Mouse (Mus musculus) kidney, embryonic 14.5 days (tissue): ENCODE measurements around the gene Cyth2. TPM values are rescaled to one million over a fixed set of nuclear protein-coding genes. Genes with fewer than 3 reads are reported as not detected.

ENCODE experiments used
- ATAC-seq: fragments of 200-750 bp; cut with Nextera tagmentation; 2 replicates; pipeline ENCODE4 v1.8.0; 2017; ENCODE audit warnings: moderate number of reproducible peaks, mild to moderate bottlenecking, moderate TSS enrichment, moderate library complexity; ENCODE audit not compliant: low FRiP score, low TSS enrichment
- H3K27ac ChIP-seq: fragments of 300-500 bp; sonication (generic); 2 replicates; pipeline ENCODE4 v1.5.1; 2014; ENCODE audit warnings: low read depth, mild to moderate bottlenecking, low read length, moderate library complexity, mixed read lengths
- H3K27me3 ChIP-seq: fragments of 300-500 bp; sonication (generic); 2 replicates; pipeline ENCODE4 v1.6.1; 2014; ENCODE audit warnings: mild to moderate bottlenecking, low read length; ENCODE audit not compliant: control insufficient read depth, insufficient read depth
- H3K36me3 ChIP-seq: fragments of 300-500 bp; sonication (generic); 2 replicates; pipeline ENCODE4 v1.6.1; 2014; ENCODE audit warnings: low read length, mixed read lengths; ENCODE audit not compliant: control insufficient read depth, insufficient read depth
- H3K4me1 ChIP-seq: fragments of 300-500 bp; sonication (generic); 2 replicates; pipeline ENCODE4 v1.6.1; 2014; ENCODE audit warnings: low read length, mixed read lengths; ENCODE audit not compliant: control insufficient read depth, insufficient read depth
- H3K4me2 ChIP-seq: fragments of 300-500 bp; sonication (generic); replicated peaks from 2 replicates; pipeline ENCODE4 v1.6.1; 2014; ENCODE audit warnings: low read depth, mild to moderate bottlenecking, low read length
- H3K4me3 ChIP-seq: fragments of 300-500 bp; sonication (generic); 2 replicates; pipeline ENCODE4 v1.5.1; 2014; ENCODE audit warnings: mild to moderate bottlenecking, low read length
- H3K9ac ChIP-seq: fragments of 300-500 bp; sonication (generic); 2 replicates; pipeline ENCODE4 v1.6.1; 2014; ENCODE audit warnings: low read depth, mild to moderate bottlenecking, low read length, moderate library complexity
- H3K9me3 ChIP-seq: fragments of 300-500 bp; sonication (generic); 2 replicates; pipeline ENCODE4 v1.6.1; 2016; ENCODE audit warnings: low read length; ENCODE audit not compliant: control insufficient read depth
- WGBS: fragments of 180-500 bp; shearing (Covaris S2); extraction: QIAGEN DNeasy Blood & Tissue Kit; methylation state at CpG from one replicate; pipeline ENCODE4 v1.1.7; 2014; 5-methylcytosine and 5-hydroxymethylcytosine counted together
- polyA plus RNA-seq: library from polyadenylated mRNA; unstranded; fragments of >200 nt; fragmentation: Nextera tagmentation; extraction: Ambion mirVana; gene quantifications from 2 replicates; pipeline ENCODE4 v1.2.1, GENCODE M21; 2014

Gene Cyth2
- polyA plus RNA-seq, 1 experiment from 2014 or later, result 109 TPM

DNA sequence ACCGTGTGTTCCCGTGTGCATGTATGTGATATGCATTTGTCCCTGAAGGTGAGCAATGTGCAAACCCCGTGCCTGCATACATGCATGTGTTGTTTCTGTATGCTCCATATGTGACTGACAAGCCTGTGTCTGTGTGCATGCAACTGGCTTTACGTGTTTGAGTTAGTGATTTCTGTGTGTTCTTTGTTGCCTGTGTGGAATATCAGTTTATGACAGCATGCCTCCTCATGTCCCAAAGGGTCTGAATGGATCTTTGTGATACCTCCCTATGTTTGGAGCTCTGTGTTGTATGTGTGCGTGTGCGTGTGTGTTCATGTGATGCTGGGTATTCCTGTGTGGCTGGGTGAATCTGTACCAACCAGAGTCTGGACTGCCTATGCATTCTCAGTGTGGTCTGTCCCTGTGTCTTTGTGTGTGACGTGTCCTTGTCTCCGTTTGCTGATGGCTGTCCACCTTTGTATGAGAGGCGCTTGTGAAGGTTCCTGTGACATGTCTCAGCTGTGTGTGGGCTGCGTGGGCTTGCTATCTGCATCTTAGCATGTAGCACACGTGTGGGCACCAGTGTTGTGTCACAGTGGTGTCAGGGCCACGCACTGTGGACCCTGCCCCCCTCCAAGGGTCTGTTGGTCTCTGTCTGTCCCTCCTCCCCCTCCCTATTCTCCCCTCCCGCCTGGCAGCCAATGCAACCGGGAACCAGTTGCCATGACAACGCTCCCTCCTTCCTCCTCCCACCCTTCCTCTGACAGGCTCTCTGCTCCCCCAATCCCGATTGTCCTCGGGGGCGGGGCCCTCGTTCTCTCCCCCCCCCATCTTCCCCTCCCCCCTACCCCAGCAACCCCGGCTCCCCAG, 29.6 kb downstream of the Cyth2 start, which contains the start of gene Sult2b1:
Gene Sult2b1 (minus strand): TSS at position 146 of the 849 bp plus-strand sequence.
- peak; percentile 18 for ATAC-seq
- H3K9me3 ChIP-seq, result no peaks in the 10 kb centered on the region
- peaks cover 16% of the 10 kb centered on the region for H3K4me1 ChIP-seq
- peaks cover 9% of the 10 kb centered on the region; the same call in 1 of the 2 replicates for H3K36me3 ChIP-seq
- H3K9ac ChIP-seq, result peak within 1 kb of the TSS; percentile 69
- H3K27ac ChIP-seq, result peak within 1 kb of the TSS; percentile 32; the same call in 1 of the 2 replicates
- no peaks in the 10 kb centered on the region for H3K27me3 ChIP-seq
- peak within 1 kb of the TSS; percentile 77 for H3K4me3 ChIP-seq
- 24% methylated on average over 20 of the region's 20 CpGs for WGBS
- H3K4me2 ChIP-seq, result peak within 1 kb of the TSS; percentile 99

DNA sequence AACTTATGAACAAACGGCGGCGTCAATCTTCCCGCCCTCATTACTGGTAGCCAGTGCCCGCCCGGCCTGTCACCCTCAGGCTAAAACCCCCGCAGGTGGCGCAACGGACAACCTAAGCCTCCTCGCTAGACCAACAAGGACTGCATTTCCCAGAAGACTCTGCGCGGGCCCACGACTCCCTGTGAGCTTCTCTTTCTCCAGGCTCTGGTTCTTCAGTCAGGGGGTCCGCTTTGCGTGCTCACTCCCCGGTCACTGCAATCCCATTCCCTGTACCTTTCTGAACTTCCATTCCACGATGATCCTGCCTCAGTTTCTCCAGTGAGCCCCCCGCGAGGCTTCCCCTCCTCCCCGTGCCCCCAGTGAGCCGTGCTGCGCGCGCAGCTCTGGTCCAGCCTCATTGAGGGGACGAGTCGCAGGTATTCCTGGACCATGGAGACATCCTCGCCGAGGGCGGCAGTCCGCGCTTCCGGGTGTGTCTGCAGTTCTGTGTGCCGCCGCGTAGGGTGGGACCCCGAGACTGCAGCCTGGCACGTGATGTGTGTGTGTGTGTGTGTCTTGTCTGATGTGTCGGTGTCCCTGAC, 30.8 kb downstream of the Cyth2 start, which contains the start of gene Lmtk3:
Gene Lmtk3 (plus strand): TSS at position 228 of the 581 bp plus-strand sequence.
- H3K27ac ChIP-seq, result no peak within 1 kb of the TSS
- WGBS, result under 1% methylated on average over 38 of the region's 38 CpGs

DNA sequence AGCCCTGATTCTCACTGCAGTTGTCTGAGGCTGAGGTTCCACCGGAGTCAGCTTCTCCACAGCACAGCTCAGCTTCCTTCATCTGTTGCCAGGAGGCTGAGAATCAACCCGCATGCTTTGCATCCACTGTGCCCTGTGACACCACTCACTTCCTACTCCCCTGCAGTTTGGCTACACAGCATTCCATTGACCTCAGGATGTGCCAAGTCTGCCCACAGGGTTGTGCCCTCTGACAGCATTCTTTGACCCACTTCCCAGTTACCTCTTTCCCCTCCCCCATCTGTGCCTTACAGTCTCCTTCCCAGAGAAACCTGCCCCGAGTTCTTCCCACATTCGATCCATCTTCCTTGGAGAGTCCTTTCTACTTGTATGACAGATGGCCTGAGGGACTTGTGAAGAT, 32.1 kb downstream of the Cyth2 start:
- Histone ChIP-seq H3K4me3 (no peak overlapping the region), H3K4me2 (no peak overlapping the region), H3K27ac (no peak overlapping the region), H3K4me1 (peaks cover 14% of the 10 kb centered on the region), H3K9me3 (no peaks in the 10 kb centered on the region), H3K27me3 (no peaks in the 10 kb centered on the region), H3K9ac (no peak overlapping the region), H3K36me3 (no peaks in the 10 kb centered on the region)
- no peak for ATAC-seq
- WGBS, result 71% methylated on average over 4 of the region's 4 CpGs

More for the DNA sequence above, 30.8 kb downstream of the Cyth2 start, which contains the start of gene Lmtk3:
- Histone ChIP-seq H3K4me2 (peak within 1 kb of the TSS; percentile 99), H3K36me3 (peaks cover 5% of the 10 kb centered on the region; the same call in 1 of the 2 replicates), H3K4me1 (peaks cover 16% of the 10 kb centered on the region), H3K9me3 (no peaks in the 10 kb centered on the region), H3K4me3 (peak within 1 kb of the TSS; percentile 62), H3K27me3 (no peaks in the 10 kb centered on the region), H3K9ac (peak within 1 kb of the TSS; percentile 62)
- peak; percentile 22; the same call in 1 of the 2 replicates for ATAC-seq

DNA sequence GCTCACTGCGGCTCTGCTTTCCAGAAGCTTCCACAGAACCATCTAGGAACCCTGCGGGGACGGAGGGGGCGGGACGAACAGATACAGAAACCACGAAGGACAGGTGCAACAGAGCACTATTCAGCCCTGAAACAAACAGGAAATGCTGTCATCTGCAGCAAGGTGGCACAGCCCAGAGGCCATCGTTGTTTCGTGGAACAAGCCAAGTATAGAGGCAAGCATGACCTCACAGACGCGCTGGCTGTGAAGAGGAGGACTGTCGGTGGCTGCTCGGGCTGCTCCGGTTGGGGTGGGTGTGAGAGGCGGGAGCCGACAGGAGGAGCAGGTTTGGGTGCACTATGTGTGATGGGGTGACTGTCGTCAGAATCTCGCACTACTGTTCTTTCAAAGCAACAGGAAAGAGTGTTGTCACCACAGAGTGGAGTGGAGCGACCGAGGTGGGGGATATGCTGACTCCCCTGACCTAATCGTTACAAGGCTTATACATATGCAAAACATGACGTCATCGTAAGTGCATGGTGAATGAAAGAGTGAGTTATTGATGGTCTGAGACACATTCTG, 35.2 kb downstream of the Cyth2 start:
- Histone ChIP-seq H3K27ac (no peak overlapping the region), H3K9me3 (peaks cover 2% of the 10 kb centered on the region; the same call in 1 of the 2 replicates), H3K4me2 (0 out of 2 replicates have a peak overlapping the region, but pooled peaks have one; percentile 4), H3K36me3 (no peaks in the 10 kb centered on the region), H3K4me3 (no peak overlapping the region), H3K27me3 (no peaks in the 10 kb centered on the region), H3K9ac (no peak overlapping the region), H3K4me1 (peaks cover 4% of the 10 kb centered on the region; the same call in 1 of the 2 replicates)
- no peak for ATAC-seq
- 26% methylated on average over 22 of the region's 22 CpGs for WGBS

DNA sequence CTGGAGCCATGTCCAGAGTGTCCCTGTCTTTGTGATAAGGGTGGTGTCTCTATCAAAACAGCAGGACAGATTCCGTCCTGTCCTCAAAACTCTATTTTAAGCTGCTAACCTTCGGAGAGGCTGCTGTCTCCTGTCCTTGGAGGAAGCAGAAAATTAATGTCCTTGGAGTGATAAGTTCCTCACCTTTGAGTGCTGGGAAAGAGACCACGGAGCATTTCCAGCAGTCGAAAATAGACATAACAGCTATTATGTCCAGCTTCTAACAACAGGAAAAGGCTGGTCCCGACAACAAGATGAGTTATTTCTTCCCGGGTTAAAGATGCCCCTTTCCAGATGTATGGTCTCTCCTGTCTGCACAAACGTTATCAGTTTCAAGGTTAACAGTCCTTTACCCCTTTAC, 39.1 kb downstream of the Cyth2 start:
- H3K27ac ChIP-seq, result no peak overlapping the region
- no peak for ATAC-seq
- 56% methylated on average over 7 of the region's 7 CpGs for WGBS
- H3K9me3 ChIP-seq, result peaks cover 2% of the 10 kb centered on the region; the same call in 1 of the 2 replicates
- no peak overlapping the region for H3K4me2 ChIP-seq
- H3K9ac ChIP-seq, result no peak overlapping the region
- no peak overlapping the region for H3K4me3 ChIP-seq
- H3K27me3 ChIP-seq, result no peaks in the 10 kb centered on the region
- no peaks in the 10 kb centered on the region for H3K4me1 ChIP-seq
- no peaks in the 10 kb centered on the region for H3K36me3 ChIP-seq

DNA sequence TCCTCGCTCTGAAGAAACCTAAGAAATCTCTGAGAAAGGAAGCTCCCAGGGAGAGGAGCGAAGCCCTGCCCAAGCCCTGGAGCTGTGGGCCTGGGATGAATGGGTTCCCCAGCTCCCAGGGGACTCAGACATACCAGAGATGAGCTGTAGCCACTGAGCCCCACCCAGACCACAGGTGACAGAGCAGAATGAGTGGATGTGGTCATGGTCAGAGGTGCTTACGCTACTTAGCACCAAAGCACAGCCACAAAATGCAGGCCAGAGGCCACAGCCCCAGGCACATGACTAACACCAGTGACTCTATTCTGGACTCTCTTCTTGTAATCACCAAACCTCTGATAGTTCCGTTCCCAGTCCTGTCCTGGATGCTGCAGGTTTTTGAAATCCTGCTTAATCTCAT, 43.3 kb downstream of the Cyth2 start:
- Histone ChIP-seq H3K36me3 (no peaks in the 10 kb centered on the region), H3K27me3 (no peaks in the 10 kb centered on the region), H3K27ac (no peak overlapping the region), H3K4me3 (no peak overlapping the region), H3K9me3 (peaks cover 2% of the 10 kb centered on the region; the same call in 1 of the 2 replicates), H3K4me1 (no peaks in the 10 kb centered on the region), H3K4me2 (no peak overlapping the region), H3K9ac (no peak overlapping the region)
- WGBS, result 74% methylated on average over 4 of the region's 4 CpGs
- no peak for ATAC-seq

DNA sequence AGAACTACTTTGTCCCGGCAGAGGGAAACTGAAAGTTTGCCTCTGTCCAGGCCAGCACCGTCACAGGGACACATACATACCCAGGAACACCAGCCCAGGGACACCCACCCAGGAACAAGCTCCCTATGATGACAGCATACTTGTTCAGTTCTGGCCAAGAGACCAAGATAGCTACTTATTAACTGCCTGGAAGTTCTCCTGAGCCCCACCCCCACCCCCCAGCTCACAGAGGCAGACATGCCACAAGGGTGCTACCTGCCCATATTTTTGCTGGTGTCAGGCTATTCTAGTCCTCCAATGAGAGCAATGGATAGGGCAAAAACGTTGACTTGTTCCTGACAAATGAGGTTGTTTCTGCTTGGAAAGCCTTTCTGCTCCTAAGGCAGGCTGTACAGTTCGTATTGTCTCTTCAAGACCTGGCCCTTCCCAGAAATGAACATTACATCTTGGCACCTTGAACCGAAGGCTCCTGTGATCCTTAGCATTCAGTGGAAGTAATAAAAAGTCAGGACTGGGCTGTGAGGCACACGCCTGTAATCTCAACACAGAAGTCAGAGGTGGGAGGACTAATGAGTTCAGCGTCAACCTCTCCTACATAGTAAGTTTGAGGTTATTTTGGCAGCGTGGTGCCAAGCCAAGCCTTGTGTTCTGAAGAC, 43.8 kb downstream of the Cyth2 start:
- 63% methylated on average over 8 of the region's 8 CpGs for WGBS
- H3K27me3 ChIP-seq, result no peaks in the 10 kb centered on the region
- H3K4me3 ChIP-seq, result no peak overlapping the region
- H3K9ac ChIP-seq, result no peak overlapping the region
- peak; percentile 46; the same call in 1 of the 2 replicates for ATAC-seq
- H3K4me2 ChIP-seq, result no peak overlapping the region
- H3K36me3 ChIP-seq, result no peaks in the 10 kb centered on the region
- H3K4me1 ChIP-seq, result no peaks in the 10 kb centered on the region
- no peak overlapping the region for H3K27ac ChIP-seq
- peaks cover 2% of the 10 kb centered on the region; the same call in 1 of the 2 replicates for H3K9me3 ChIP-seq

DNA sequence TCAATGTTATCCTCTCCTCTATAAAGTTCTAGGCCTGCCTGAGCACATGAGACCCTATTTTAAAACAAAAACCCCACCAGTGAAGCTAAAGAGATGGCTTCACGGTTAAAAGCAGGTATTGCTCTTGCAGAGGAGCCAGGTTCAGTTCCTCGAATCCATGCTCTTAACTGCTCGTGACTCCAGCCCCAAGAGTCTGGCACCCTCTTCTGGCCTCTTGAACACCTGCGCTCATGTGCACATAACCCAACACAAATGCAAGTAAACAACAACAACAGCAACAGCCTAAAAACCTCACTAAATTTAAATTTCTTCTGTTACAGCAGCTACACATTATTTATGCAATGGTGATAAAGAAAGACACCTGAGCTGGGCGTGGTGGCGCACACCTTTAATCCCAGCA, 46.9 kb downstream of the Cyth2 start:
- 92% methylated on average over 6 of the region's 6 CpGs for WGBS
- ATAC-seq, result no peak
- H3K27ac ChIP-seq, result no peak overlapping the region
- no peak overlapping the region for H3K4me2 ChIP-seq
- H3K27me3 ChIP-seq, result no peaks in the 10 kb centered on the region
- no peak overlapping the region for H3K9ac ChIP-seq
- no peaks in the 10 kb centered on the region for H3K36me3 ChIP-seq
- no peaks in the 10 kb centered on the region for H3K4me1 ChIP-seq
- no peaks in the 10 kb centered on the region for H3K9me3 ChIP-seq
- no peak overlapping the region for H3K4me3 ChIP-seq
